Mouse (Mus musculus): Measurements from ENCODE around the gene Dlx4. TPM values are rescaled to one million over a fixed set of nuclear protein-coding genes. Genes with fewer than 3 reads are reported as not detected.

Gene Dlx4
- polyA plus RNA-seq, 1 experiment from 2014 or later = 0.10 TPM

DNA sequence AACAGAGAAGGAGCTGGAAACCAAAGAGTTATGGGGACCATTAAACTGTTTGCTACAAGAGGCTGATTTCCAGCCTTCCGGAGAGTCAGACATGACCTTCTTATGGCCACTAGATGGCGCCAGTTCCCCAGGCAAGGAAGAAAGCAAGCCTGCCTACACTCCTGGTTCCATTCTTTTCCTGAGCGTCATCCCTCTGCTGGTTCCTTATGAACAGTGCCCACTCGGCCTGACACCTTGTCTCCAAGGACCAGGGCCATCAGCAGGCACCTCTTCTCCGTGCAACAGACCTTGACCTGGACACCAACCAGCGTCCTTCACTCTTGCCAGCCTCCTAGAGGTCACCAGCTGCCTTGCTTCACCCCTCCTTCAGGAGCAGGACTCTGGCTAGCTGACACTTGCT is 29.0 kb downstream of the Dlx4 start:
- Histone ChIP-seq H3K27ac (no peak overlapping the region), H3K9ac (no peak overlapping the region), H3K9me3 (no peaks in the 10 kb centered on the region), H3K4me1 (peaks cover 19% of the 10 kb centered on the region), H3K36me3 (no peaks in the 10 kb centered on the region), H3K27me3 (replicated peaks) (peaks cover 48% of the 10 kb centered on the region), H3K4me3 (no peak overlapping the region), H3K4me2 (replicated peaks) (no peak overlapping the region)
- peak; percentile 54; the same call in 1 of the 2 replicates for ATAC-seq (ENCODE audit: low FRiP score, low read depth)
- WGBS = 3% methylated on average over 6 of the region's 6 CpGs

DNA sequence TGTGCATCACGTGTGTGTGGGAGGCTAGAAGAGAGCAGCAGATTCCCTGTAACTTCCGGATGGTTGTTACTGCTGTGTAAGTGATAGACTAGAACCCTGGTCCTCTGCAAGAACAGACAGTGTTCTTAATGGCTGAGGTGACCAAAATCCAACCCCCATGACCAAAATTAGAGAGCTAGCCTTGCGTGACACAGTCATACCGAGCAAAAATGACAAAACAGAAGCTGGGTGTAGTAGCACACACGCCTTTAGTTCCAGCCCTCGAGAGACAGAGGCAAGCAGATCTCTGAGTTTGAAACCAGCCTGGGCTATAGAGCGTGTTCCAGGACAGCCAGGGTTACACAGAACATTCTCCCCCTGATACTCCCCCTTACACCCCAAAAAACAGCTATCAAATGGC is 36.0 kb downstream of the Dlx4 start:
- H3K4me3 ChIP-seq = no peak overlapping the region
- ATAC-seq (ENCODE audit: low FRiP score, low read depth) = no peak
- no peaks in the 10 kb centered on the region for H3K9me3 ChIP-seq
- H3K27me3 ChIP-seq (replicated peaks) = no peaks in the 10 kb centered on the region; the same call in 1 of the 2 replicates
- H3K36me3 ChIP-seq = no peaks in the 10 kb centered on the region
- H3K27ac ChIP-seq = no peak overlapping the region
- H3K4me1 ChIP-seq = peaks cover 12% of the 10 kb centered on the region
- H3K9ac ChIP-seq = no peak overlapping the region
- H3K4me2 ChIP-seq (replicated peaks) = no peak overlapping the region
- 87% methylated on average over 7 of the region's 7 CpGs for WGBS

- H3K27ac ChIP-seq = no peak overlapping the region
Measured at GRCm38 (mm10) chr11:95109000-95109399, 37.1 kb downstream of the Dlx4 start.

GRCm38 (mm10) chr11:95106440-95107236 is 39.4 kb downstream of the Dlx4 start:
- Histone ChIP-seq H3K27me3 (replicated peaks) (no peaks in the 10 kb centered on the region; the same call in 1 of the 2 replicates), H3K9me3 (no peaks in the 10 kb centered on the region), H3K4me3 (no peak overlapping the region), H3K27ac (no peak overlapping the region), H3K4me1 (peaks cover 12% of the 10 kb centered on the region), H3K4me2 (replicated peaks) (peak overlapping the region; percentile 7), H3K36me3 (no peaks in the 10 kb centered on the region), H3K9ac (no peak overlapping the region)
- 0 out of 2 replicates have a peak, but pooled peaks have one; percentile 53 for ATAC-seq (ENCODE audit: low FRiP score, low read depth)
- WGBS = 42% methylated on average over 23 of the region's 23 CpGs

More at GRCm38 (mm10) chr11:95109000-95109399, 37.1 kb downstream of the Dlx4 start:
- no peaks in the 10 kb centered on the region; the same call in 1 of the 2 replicates for H3K27me3 ChIP-seq (replicated peaks)
- no peak overlapping the region for H3K9ac ChIP-seq
- H3K4me1 ChIP-seq = peaks cover 12% of the 10 kb centered on the region
- no peak overlapping the region for H3K4me3 ChIP-seq
- H3K36me3 ChIP-seq = no peaks in the 10 kb centered on the region
- no peak for ATAC-seq (ENCODE audit: low FRiP score, low read depth)
- H3K4me2 ChIP-seq (replicated peaks) = no peak overlapping the region
- 87% methylated on average over 2 of the region's 2 CpGs for WGBS
- no peaks in the 10 kb centered on the region for H3K9me3 ChIP-seq

DNA sequence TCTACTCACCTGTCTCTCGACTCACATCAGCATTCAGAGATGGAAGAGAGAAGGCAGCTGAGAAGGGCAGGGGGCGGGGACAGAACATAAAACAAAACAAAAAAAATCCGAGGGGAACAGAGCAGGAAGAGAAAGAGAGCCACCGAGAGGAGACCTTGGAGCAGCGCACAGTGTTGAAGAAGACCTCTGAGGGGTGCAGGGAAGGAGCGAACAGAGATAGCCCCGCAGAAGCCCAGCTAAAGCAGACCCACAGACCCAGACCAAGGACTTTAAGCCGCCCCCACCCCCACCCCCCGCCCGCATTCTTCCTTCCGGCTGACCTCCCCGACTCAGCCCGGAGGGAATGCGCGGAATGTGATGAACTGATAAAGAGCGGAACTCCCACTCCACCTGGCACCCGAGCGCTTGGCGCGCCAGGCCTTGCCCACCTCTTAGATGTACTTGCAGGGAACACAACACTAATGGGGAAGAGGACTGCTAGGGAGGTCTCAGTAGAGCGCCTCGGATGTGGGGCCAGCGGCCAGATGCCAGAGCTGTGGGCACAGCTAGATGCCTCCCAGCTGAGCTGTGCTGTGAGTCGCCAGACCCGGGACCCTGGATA is 40.7 kb downstream of the Dlx4 start:
- H3K27me3 ChIP-seq (replicated peaks) = no peaks in the 10 kb centered on the region; the same call in 1 of the 2 replicates
- no peak overlapping the region for H3K4me3 ChIP-seq
- 3% methylated on average over 25 of the region's 25 CpGs for WGBS

DNA sequence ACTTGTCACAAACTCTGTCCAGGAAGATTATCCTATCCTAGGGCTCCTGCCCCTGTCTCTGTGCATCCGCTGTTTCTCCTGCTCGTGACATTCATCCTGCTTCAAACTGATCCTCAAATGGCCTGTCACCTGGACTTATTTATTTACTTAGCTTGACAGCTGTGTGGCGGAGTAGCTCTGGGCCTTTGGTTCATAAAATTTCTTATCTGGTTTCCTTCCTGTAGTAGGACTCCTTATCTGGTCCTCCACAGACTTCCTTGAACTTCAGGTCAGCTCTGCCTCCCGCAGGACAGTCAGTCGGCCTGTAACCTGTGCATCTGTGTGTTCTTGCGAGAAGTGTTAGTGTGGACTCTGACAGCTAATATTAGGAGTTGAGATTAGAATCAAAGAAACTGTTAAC is 41.8 kb downstream of the Dlx4 start:
- Histone ChIP-seq H3K4me3 (no peak overlapping the region), H3K27me3 (replicated peaks) (no peaks in the 10 kb centered on the region; the same call in 1 of the 2 replicates), H3K4me2 (replicated peaks) (no peak overlapping the region), H3K9me3 (no peaks in the 10 kb centered on the region), H3K9ac (no peak overlapping the region), H3K27ac (no peak overlapping the region), H3K36me3 (no peaks in the 10 kb centered on the region), H3K4me1 (peaks cover 14% of the 10 kb centered on the region)
- 77% methylated on average over 6 of the region's 6 CpGs for WGBS
- no peak for ATAC-seq (ENCODE audit: low FRiP score, low read depth)

More for the DNA sequence above, 40.7 kb downstream of the Dlx4 start:
- H3K9ac ChIP-seq = 0 out of 2 replicates have a peak overlapping the region, but pooled peaks have one; percentile 26
- peaks cover 14% of the 10 kb centered on the region for H3K4me1 ChIP-seq
- no peaks in the 10 kb centered on the region for H3K36me3 ChIP-seq
- no peak for ATAC-seq (ENCODE audit: low FRiP score, low read depth)
- H3K27ac ChIP-seq = no peak overlapping the region
- peak overlapping the region; percentile 51 for H3K4me2 ChIP-seq (replicated peaks)
- no peaks in the 10 kb centered on the region for H3K9me3 ChIP-seq

- Histone ChIP-seq H3K9me3 (no peaks in the 10 kb centered on the region), H3K4me1 (peaks cover 14% of the 10 kb centered on the region), H3K27ac (no peak overlapping the region), H3K9ac (no peak overlapping the region), H3K4me2 (replicated peaks) (no peak overlapping the region), H3K36me3 (no peaks in the 10 kb centered on the region), H3K27me3 (replicated peaks) (no peaks in the 10 kb centered on the region; the same call in 1 of the 2 replicates), H3K4me3 (no peak overlapping the region)
- no peak for ATAC-seq (ENCODE audit: low FRiP score, low read depth)
- 92% methylated on average over 19 of the region's 19 CpGs for WGBS
Measured at GRCm38 (mm10) chr11:95102161-95102904, 43.7 kb downstream of the Dlx4 start.

- Histone ChIP-seq H3K27me3 (replicated peaks) (no peaks in the 10 kb centered on the region; the same call in 1 of the 2 replicates), H3K4me1 (peaks cover 18% of the 10 kb centered on the region), H3K36me3 (no peaks in the 10 kb centered on the region), H3K4me2 (replicated peaks) (no peak overlapping the region), H3K9me3 (no peaks in the 10 kb centered on the region), H3K27ac (no peak overlapping the region), H3K4me3 (no peak overlapping the region), H3K9ac (no peak overlapping the region)
- no peak for ATAC-seq (ENCODE audit: low FRiP score, low read depth)
- WGBS = 23% methylated on average over 16 of the region's 16 CpGs
Measured at GRCm38 (mm10) chr11:95101071-95101788, 44.8 kb downstream of the Dlx4 start.

DNA sequence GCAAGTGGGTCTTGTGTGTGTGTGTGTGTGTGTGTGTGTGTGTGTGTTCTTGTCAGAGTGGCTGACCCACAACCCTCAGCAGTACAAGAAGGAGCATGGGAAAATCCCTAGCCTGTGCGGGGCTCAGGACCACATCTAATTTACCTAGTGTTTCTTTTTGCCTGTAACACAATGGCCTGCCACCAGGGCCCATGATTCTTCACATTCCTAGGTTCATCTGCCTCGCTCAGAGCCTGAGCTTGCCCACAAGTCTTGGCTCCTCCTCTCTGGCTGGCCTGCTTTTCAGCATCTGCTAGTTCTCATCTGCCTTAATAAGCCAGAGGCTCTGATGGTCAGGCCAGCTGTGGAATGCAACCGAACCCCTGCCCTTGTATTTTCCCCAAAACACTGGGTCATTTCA is 45.7 kb downstream of the Dlx4 start:
- no peak overlapping the region for H3K27ac ChIP-seq
- no peaks in the 10 kb centered on the region for H3K36me3 ChIP-seq
- no peak overlapping the region for H3K9ac ChIP-seq
- H3K4me1 ChIP-seq = peaks cover 15% of the 10 kb centered on the region
- no peak overlapping the region for H3K4me3 ChIP-seq
- H3K4me2 ChIP-seq (replicated peaks) = no peak overlapping the region
- no peaks in the 10 kb centered on the region for H3K27me3 ChIP-seq (replicated peaks)
- no peaks in the 10 kb centered on the region for H3K9me3 ChIP-seq
- 27% methylated on average over 3 of the region's 3 CpGs for WGBS
- no peak for ATAC-seq (ENCODE audit: low FRiP score, low read depth)

- no peak for ATAC-seq (ENCODE audit: low FRiP score, low read depth)
- Histone ChIP-seq H3K4me1 (peaks cover 11% of the 10 kb centered on the region), H3K27me3 (replicated peaks) (no peaks in the 10 kb centered on the region), H3K4me3 (no peak overlapping the region), H3K9me3 (no peaks in the 10 kb centered on the region), H3K4me2 (replicated peaks) (no peak overlapping the region), H3K27ac (no peak overlapping the region), H3K9ac (no peak overlapping the region), H3K36me3 (no peaks in the 10 kb centered on the region)
- 72% methylated on average over 5 of the region's 5 CpGs for WGBS
Measured at GRCm38 (mm10) chr11:95098346-95099095, 47.5 kb downstream of the Dlx4 start.

- no peak overlapping the region for H3K4me2 ChIP-seq (replicated peaks)
- H3K27ac ChIP-seq = no peak overlapping the region
- H3K9ac ChIP-seq = no peak overlapping the region
- H3K27me3 ChIP-seq (replicated peaks) = no peaks in the 10 kb centered on the region
- H3K36me3 ChIP-seq = no peaks in the 10 kb centered on the region
- no peak for ATAC-seq (ENCODE audit: low FRiP score, low read depth)
- H3K4me3 ChIP-seq = no peak overlapping the region
- H3K4me1 ChIP-seq = peaks cover 11% of the 10 kb centered on the region
- WGBS = 71% methylated on average over 6 of the region's 6 CpGs
- no peaks in the 10 kb centered on the region for H3K9me3 ChIP-seq
Measured at GRCm38 (mm10) chr11:95097889-95098288, 48.2 kb downstream of the Dlx4 start.

All from neural tube, embryonic 12.5 days (tissue).